Mouse (Mus musculus) CH12.LX (cell line): ENCODE results near the gene Chmp2a.

ENCODE experiments used
- BHLHE40 ChIP-seq: IDR thresholded peaks from 2 replicates; pipeline ENCODE4 v1.6.1; 2011; ENCODE audit warnings: mild to moderate bottlenecking, low read depth, low read length, improper control_type of control experiment
- CHD1 ChIP-seq: IDR thresholded peaks from 2 replicates; pipeline ENCODE4 v1.6.1; 2012; ENCODE audit warnings: low read depth, low read length, improper control_type of control experiment, inconsistent platforms
- CTCF ChIP-seq, 2 experiments: IDR thresholded peaks in 1 of 2; conservative IDR thresholded peaks in 1 of 2; 2 replicates each; pipeline ENCODE4 v1.5.1; 2011 to 2012; ENCODE audit warnings: low read depth in 2 of 2, low read length in 2 of 2, improper control_type of control experiment in 1 of 2, inconsistent platforms in 1 of 2, mild to moderate bottlenecking in 1 of 2, moderate library complexity in 1 of 2
- E2F4 ChIP-seq: IDR thresholded peaks from 2 replicates; pipeline ENCODE4 v1.6.1; 2011; ENCODE audit warnings: low read depth, low read length, improper control_type of control experiment; ENCODE audit not compliant: insufficient replicate concordance
- HCFC1 ChIP-seq: IDR thresholded peaks from 2 replicates; pipeline ENCODE4 v1.6.1; 2012; ENCODE audit warnings: low read depth, mild to moderate bottlenecking, inconsistent platforms, low read length, improper control_type of control experiment
- MXI1 ChIP-seq: IDR thresholded peaks from 2 replicates; pipeline ENCODE4 v1.6.1; 2011; ENCODE audit warnings: mild to moderate bottlenecking, low read depth, low read length, improper control_type of control experiment
- MYC ChIP-seq: IDR thresholded peaks from 2 replicates; pipeline ENCODE4 v1.6.1; 2011; ENCODE audit warnings: low read depth, mild to moderate bottlenecking, improper control_type of control experiment, low read length
- POLR2AphosphoS2 ChIP-seq: IDR thresholded peaks from 2 replicates; pipeline ENCODE4 v1.6.1; 2011; ENCODE audit warnings: low read depth, low read length, improper control_type of control experiment
- RAD21 ChIP-seq: IDR thresholded peaks from 2 replicates; pipeline ENCODE4 v1.6.1; 2011; ENCODE audit warnings: low read depth, mild to moderate bottlenecking, low read length, improper control_type of control experiment, moderate library complexity
- TBP ChIP-seq: conservative IDR thresholded peaks from 2 replicates; pipeline ENCODE4 v1.6.1; 2011; ENCODE audit warnings: low read depth, low read length, improper control_type of control experiment
- USF1 ChIP-seq: IDR thresholded peaks from 2 replicates; pipeline ENCODE4 v1.6.1; 2014; ENCODE audit warnings: low read depth, mild to moderate bottlenecking, inconsistent platforms, low read length, improper control_type of control experiment
- ZKSCAN1 ChIP-seq: IDR thresholded peaks from 2 replicates; pipeline ENCODE4 v1.6.1; 2012; ENCODE audit warnings: low read depth, inconsistent platforms, low read length, improper control_type of control experiment, borderline replicate concordance
- ZMIZ1 ChIP-seq: IDR thresholded peaks from 2 replicates; pipeline ENCODE4 v1.6.1; 2012; ENCODE audit warnings: low read depth, mild to moderate bottlenecking, inconsistent platforms, low read length, improper control_type of control experiment

DNA sequence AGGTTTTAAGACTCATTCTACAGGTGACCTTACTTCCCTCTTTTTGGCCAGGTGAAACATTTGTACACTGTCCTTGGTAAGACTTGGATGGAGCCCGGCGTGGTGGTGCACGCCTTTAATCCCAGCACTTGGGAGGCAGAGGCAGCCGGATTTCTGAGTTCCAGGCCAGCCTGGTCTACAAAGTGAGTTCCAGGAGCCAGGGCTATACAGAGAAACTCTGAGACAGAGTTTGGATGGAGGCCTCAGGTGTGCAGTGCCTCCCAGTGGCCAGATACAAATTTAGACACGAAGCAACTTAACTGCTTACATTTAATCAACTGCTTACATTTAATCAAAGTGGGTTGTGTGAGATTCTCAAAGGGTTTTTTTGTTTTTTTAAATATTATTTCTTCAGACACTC lies 3.5 kb downstream of the Chmp2a start:
- TF ChIP-seq CTCF (conservative IDR thresholded peaks at IDR 0.05 in 1 of 2, IDR thresholded peaks at IDR 0.05 in 1 of 2; ENCODE audit: low read depth in 2 of 2, low read length in 2 of 2), result peak in 1 of 2 experiments; percentile 58; a peak in 2 of 4 replicates
- no peak for TF ChIP-seq CHD1
- TF ChIP-seq ZMIZ1, result no peak
- TF ChIP-seq MXI1, result no peak
- TF ChIP-seq RAD21, result peak; percentile 30
- no peak for TF ChIP-seq POLR2AphosphoS2
- no peak for TF ChIP-seq USF1
- no peak for TF ChIP-seq HCFC1
- TF ChIP-seq BHLHE40, result no peak
- no peak for TF ChIP-seq MYC
- no peak for TF ChIP-seq ZKSCAN1
- TF ChIP-seq E2F4, result no peak
- no peak for TF ChIP-seq TBP
